Mouse (Mus musculus) MEL (cell line): ENCODE data around the gene Ascc3. TPM values are rescaled to one million over a fixed set of nuclear protein-coding genes. Genes with fewer than 3 reads are reported as not detected.

Experiments used
- DNase-seq: peaks from one replicate; pipeline ENCODE4 v3.0.0; 2011; ENCODE audit warnings: low read depth, low spot score
- H3K27ac ChIP-seq: 2 replicates; pipeline ENCODE4 v1.5.1; 2012; ENCODE audit warnings: low read depth, mild to moderate bottlenecking, control low read depth, low read length, moderate library complexity; ENCODE audit not compliant: control insufficient read depth
- H3K27me3 ChIP-seq, 2 experiments: fragments of 150-350 bp in 1 of 2; sonication (generic) in 1 of 2; 2 replicates each; pipeline ENCODE4 v1.6.1; 2012; ENCODE audit warnings: low read length in 2 of 2, mild to moderate bottlenecking in 2 of 2, improper control_type of control experiment in 1 of 2, moderate library complexity in 1 of 2; ENCODE audit not compliant: insufficient read depth in 2 of 2, control insufficient read depth in 1 of 2
- H3K36me3 ChIP-seq, 2 experiments: 2 replicates each; pipeline ENCODE4 v1.6.1; 2012 to 2014; ENCODE audit warnings: low read length in 2 of 2, improper control_type of control experiment in 1 of 2, inconsistent platforms in 1 of 2, mild to moderate bottlenecking in 1 of 2; ENCODE audit not compliant: insufficient read depth in 2 of 2, control insufficient read depth in 1 of 2
- H3K4me1 ChIP-seq, 2 experiments: fragments of 150-350 bp in 1 of 2; sonication (generic) in 1 of 2; 2 replicates each; pipeline ENCODE4 v1.6.1; 2012; ENCODE audit warnings: low read length in 2 of 2, improper control_type of control experiment in 1 of 2, mild to moderate bottlenecking in 1 of 2; ENCODE audit not compliant: insufficient read depth in 2 of 2, control insufficient read depth in 1 of 2
- H3K4me3 ChIP-seq, 2 experiments: fragments of 150-350 bp in 1 of 2; sonication (generic) in 1 of 2; 2 replicates each; pipeline ENCODE4 v1.5.1; 2012; ENCODE audit warnings: low read depth in 2 of 2, low read length in 2 of 2, mild to moderate bottlenecking in 2 of 2, moderate library complexity in 2 of 2, control low read depth in 1 of 2, improper control_type of control experiment in 1 of 2; ENCODE audit not compliant: control insufficient read depth in 1 of 2, insufficient read depth in 1 of 2
- H3K79me2 ChIP-seq: 2 replicates; pipeline ENCODE4 v1.6.1; 2012; ENCODE audit warnings: mild to moderate bottlenecking, low read length, moderate library complexity; ENCODE audit not compliant: control insufficient read depth, poor library complexity, insufficient read depth
- H3K9ac ChIP-seq: 2 replicates; pipeline ENCODE4 v1.6.1; 2012; ENCODE audit warnings: low read depth, mild to moderate bottlenecking, control low read depth, low read length, moderate library complexity; ENCODE audit not compliant: control insufficient read depth, poor library complexity, severe bottlenecking
- H3K9me3 ChIP-seq: fragments of 150-350 bp; sonication (generic); replicated peaks from 2 replicates; pipeline ENCODE4 v1.6.1; 2012; ENCODE audit warnings: mild to moderate bottlenecking, low read length, improper control_type of control experiment, moderate library complexity; ENCODE audit not compliant: insufficient read depth
- BHLHE40 ChIP-seq: IDR thresholded peaks from 2 replicates; pipeline ENCODE4 v1.6.1; 2012; ENCODE audit warnings: low read depth, mild to moderate bottlenecking, inconsistent platforms, low read length, improper control_type of control experiment, borderline replicate concordance
- CHD1 ChIP-seq: IDR thresholded peaks from 2 replicates; pipeline ENCODE4 v1.6.1; 2012; ENCODE audit warnings: low read depth, mild to moderate bottlenecking, inconsistent platforms, low read length, improper control_type of control experiment
- CHD2 ChIP-seq: IDR thresholded peaks from 2 replicates; pipeline ENCODE4 v1.6.1; 2011; ENCODE audit warnings: low read length, improper control_type of control experiment
- CTCF ChIP-seq, 3 experiments: IDR thresholded peaks in 2 of 3; conservative IDR thresholded peaks in 1 of 3; 2 replicates each; pipeline ENCODE4 v1.5.1; 2011 to 2012; ENCODE audit warnings: low read length in 3 of 3, low read depth in 2 of 3, mild to moderate bottlenecking in 2 of 3, improper control_type of control experiment in 1 of 3, inconsistent platforms in 1 of 3, mixed read lengths in 1 of 3, moderate library complexity in 1 of 3; ENCODE audit not compliant: control insufficient read depth in 1 of 3, insufficient read depth in 1 of 3, poor library complexity in 1 of 3, severe bottlenecking in 1 of 3
- EP300 ChIP-seq, 2 experiments: IDR thresholded peaks; 2 replicates each; pipeline ENCODE4 v1.6.1; 2011; ENCODE audit warnings: improper control_type of control experiment in 2 of 2, low read length in 2 of 2, low read depth in 1 of 2, mild to moderate bottlenecking in 1 of 2
- GABPA ChIP-seq: IDR thresholded peaks from 2 replicates; pipeline ENCODE4 v1.6.1; 2012; ENCODE audit warnings: low read depth, mild to moderate bottlenecking, inconsistent platforms, low read length, improper control_type of control experiment, moderate library complexity
- HCFC1 ChIP-seq: IDR thresholded peaks from 2 replicates; pipeline ENCODE4 v1.6.1; 2012; ENCODE audit warnings: low read depth, mild to moderate bottlenecking, inconsistent platforms, low read length, improper control_type of control experiment, moderate library complexity
- KAT2A ChIP-seq: conservative IDR thresholded peaks from 2 replicates; pipeline ENCODE4 v1.6.1; 2012; ENCODE audit warnings: low read depth, low read length, improper control_type of control experiment, inconsistent platforms
- MAX ChIP-seq: IDR thresholded peaks from 2 replicates; pipeline ENCODE4 v1.6.1; 2011; ENCODE audit warnings: low read length, improper control_type of control experiment
- MAZ ChIP-seq: IDR thresholded peaks from 2 replicates; pipeline ENCODE4 v1.6.1; 2012; ENCODE audit warnings: low read depth, mild to moderate bottlenecking, inconsistent platforms, low read length, improper control_type of control experiment
- MEF2A ChIP-seq: IDR thresholded peaks from 2 replicates; pipeline ENCODE4 v1.6.1; 2014; ENCODE audit warnings: low read depth, mild to moderate bottlenecking, inconsistent platforms, low read length, improper control_type of control experiment; ENCODE audit not compliant: poor library complexity, insufficient replicate concordance, severe bottlenecking; ENCODE audit errors: extremely low read depth
- MYC ChIP-seq: IDR thresholded peaks from 2 replicates; pipeline ENCODE4 v1.6.1; 2011; ENCODE audit warnings: low read depth, mild to moderate bottlenecking, low read length, improper control_type of control experiment, moderate library complexity
- POLR2AphosphoS2 ChIP-seq: IDR thresholded peaks from 2 replicates; pipeline ENCODE4 v1.6.1; 2011; ENCODE audit warnings: low read length, improper control_type of control experiment
- RAD21 ChIP-seq: IDR thresholded peaks from 2 replicates; pipeline ENCODE4 v1.6.1; 2011; ENCODE audit warnings: mild to moderate bottlenecking, low read depth, low read length, improper control_type of control experiment
- SIN3A ChIP-seq: IDR thresholded peaks from 2 replicates; pipeline ENCODE4 v1.6.1; 2012; ENCODE audit warnings: low read length, improper control_type of control experiment, inconsistent platforms
- SMC3 ChIP-seq: IDR thresholded peaks from 2 replicates; pipeline ENCODE4 v1.6.1; 2011; ENCODE audit warnings: low read depth, low read length, improper control_type of control experiment
- TAL1 ChIP-seq: IDR thresholded peaks from 2 replicates; pipeline ENCODE4 v1.6.1; 2012; ENCODE audit warnings: mild to moderate bottlenecking, inconsistent platforms, low read length, moderate library complexity, mixed read lengths
- TBP ChIP-seq: IDR thresholded peaks from 2 replicates; pipeline ENCODE4 v1.8.0; 2011; ENCODE audit warnings: low read depth, low read length, improper control_type of control experiment
- TCF12 ChIP-seq: IDR thresholded peaks from 2 replicates; pipeline ENCODE4 v1.6.1; 2014; ENCODE audit warnings: low read depth, mild to moderate bottlenecking, inconsistent platforms, low read length, improper control_type of control experiment, moderate library complexity
- UBTF ChIP-seq: IDR thresholded peaks from 2 replicates; pipeline ENCODE4 v1.6.1; 2012; ENCODE audit warnings: low read depth, mild to moderate bottlenecking, inconsistent platforms, low read length, improper control_type of control experiment, moderate library complexity, borderline replicate concordance; ENCODE audit not compliant: insufficient read depth
- USF2 ChIP-seq, 2 experiments: IDR thresholded peaks; 2 replicates each; pipeline ENCODE4 v1.6.1; 2011 to 2012; ENCODE audit warnings: improper control_type of control experiment in 2 of 2, low read length in 2 of 2, borderline replicate concordance in 1 of 2, inconsistent platforms in 1 of 2, low read depth in 1 of 2, mild to moderate bottlenecking in 1 of 2; ENCODE audit not compliant: insufficient read depth in 1 of 2
- ZC3H11A ChIP-seq: IDR thresholded peaks from 2 replicates; pipeline ENCODE4 v1.6.1; 2012; ENCODE audit warnings: low read depth, mild to moderate bottlenecking, inconsistent platforms, low read length, improper control_type of control experiment
- ZKSCAN1 ChIP-seq: IDR thresholded peaks from 2 replicates; pipeline ENCODE4 v1.6.1; 2012; ENCODE audit warnings: low read depth, mild to moderate bottlenecking, inconsistent platforms, low read length, improper control_type of control experiment, moderate library complexity
- polyA plus RNA-seq, 2 experiments: library from polyadenylated mRNA; stranded (reverse) in 1 of 2; unstranded in 1 of 2; fragments of >175 nt in 1 of 2; fragments of >200 nt in 1 of 2; gene quantifications; 2 replicates each; pipeline versions ENCODE4 v1.2.1 to v1.2.4; 2012; ENCODE audit warnings: low replicate concordance in 2 of 2, low read depth in 1 of 2; ENCODE audit not compliant: insufficient read length in 2 of 2, insufficient read depth in 1 of 2, missing spikeins in 1 of 2
- total RNA-seq: library from RNA; depleted of rRNA; stranded (reverse); fragments of 300-350 nt; gene quantifications from 2 replicates; pipeline ENCODE4 v1.2.3, GENCODE M21; 2012

Ascc3 gene
- total and polyA plus RNA-seq, 3 experiments: 22.6 to 131 (median 24.3) TPM

- H3K9ac ChIP-seq: no peak overlapping the region
- no peaks in the 10 kb centered on the region for H3K4me1 ChIP-seq
- no peak for DNase-seq
- no peak overlapping the region for H3K4me3 ChIP-seq
- no peak overlapping the region for H3K27ac ChIP-seq
- H3K36me3 ChIP-seq: peaks cover 0 to 19% of the 10 kb centered on the region in 2 experiments; a peak in 3 of 4 replicates
- TF ChIP-seq MAZ (no peak), TCF12 (no peak), TBP (no peak)
- TF ChIP-seq, all 39 proteins: peak for 0
- Histone ChIP-seq H3K9me3 (no peaks in the 10 kb centered on the region), H3K27me3 (no peaks in the 10 kb centered on the region), H3K79me2 (no peaks in the 10 kb centered on the region; the same call in 1 of the 2 replicates)
Observed at GRCm38 (mm10) chr10:50653551-50653950, 61.1 kb downstream of the Ascc3 start.

GRCm38 (mm10) chr10:50657352-50657751 lies 64.9 kb downstream of the Ascc3 start:
- no peak overlapping the region for H3K9ac ChIP-seq
- TF ChIP-seq ZKSCAN1 (no peak), MYC (peak; percentile 83; the same call in 1 of the 2 replicates), TAL1 (no peak), EP300 (IDR thresholded peaks at IDR 0.05; ENCODE audit: low read depth in 1 of 2, low read length in 2 of 2) (0 out of 4 replicates have a peak, but pooled peaks of 1 of the 2 experiments have one; percentile 13), RAD21 (peak; percentile 44), CTCF (IDR thresholded peaks at IDR 0.05 in 2 of 3, conservative IDR thresholded peaks at IDR 0.05 in 1 of 3; ENCODE audit: control insufficient read depth in 1 of 3, insufficient read depth in 1 of 3, low read depth in 2 of 3, low read length in 3 of 3, poor library complexity in 1 of 3, severe bottlenecking in 1 of 3) (peak in 2 of 3 experiments; percentile 38 to 61; a peak in 3 of 6 replicates), CHD2 (no peak), SMC3 (peak; percentile 46), USF2 (IDR thresholded peaks at IDR 0.05; ENCODE audit: borderline replicate concordance in 1 of 2, insufficient read depth in 1 of 2, low read depth in 1 of 2, low read length in 2 of 2) (no peak), GABPA (peak; percentile 51; the same call in 1 of the 2 replicates)
- no peaks in the 10 kb centered on the region for H3K9me3 ChIP-seq
- no peaks in the 10 kb centered on the region; the same call in 1 of the 2 replicates for H3K79me2 ChIP-seq
- H3K36me3 ChIP-seq: peaks cover 0 to 11% of the 10 kb centered on the region in 2 experiments; a peak in 3 of 4 replicates
- no peaks in the 10 kb centered on the region for H3K4me1 ChIP-seq
- H3K4me3 ChIP-seq: no peak overlapping the region
- peak; percentile 70 for DNase-seq
- no peaks in the 10 kb centered on the region for H3K27me3 ChIP-seq
- no peak overlapping the region for H3K27ac ChIP-seq

- H3K36me3 ChIP-seq: no peaks in the 10 kb centered on the region; a peak in 1 of 4 replicates
- no peaks in the 10 kb centered on the region for H3K79me2 ChIP-seq
- no peak overlapping the region for H3K9ac ChIP-seq
- H3K27me3 ChIP-seq: no peaks in the 10 kb centered on the region
- no peak overlapping the region for H3K4me3 ChIP-seq
- no peak overlapping the region for H3K27ac ChIP-seq
- no peaks in the 10 kb centered on the region for H3K9me3 ChIP-seq
- TF ChIP-seq ZC3H11A (no peak), CHD1 (no peak), GABPA (no peak), POLR2AphosphoS2 (no peak), MEF2A (no peak), EP300 (IDR thresholded peaks at IDR 0.05; ENCODE audit: low read depth in 1 of 2, low read length in 2 of 2) (no peak), UBTF (no peak), BHLHE40 (no peak), MAX (no peak), HCFC1 (no peak), KAT2A (no peak), SIN3A (no peak), MYC (no peak)
- no peak for DNase-seq
- H3K4me1 ChIP-seq: no peaks in the 10 kb centered on the region
Observed at GRCm38 (mm10) chr10:50671517-50671916, 79.0 kb downstream of the Ascc3 start.
